Mouse (Mus musculus) neural tube, embryonic 13.5 days (tissue): ENCODE data around the gene Irx6. TPM values are rescaled to one million over a fixed set of nuclear protein-coding genes. Genes with fewer than 3 reads are reported as not detected.

Experiments used
- ATAC-seq: fragments of 200-750 bp; cut with Nextera tagmentation; 2 replicates; pipeline ENCODE4 v1.8.0; 2017; ENCODE audit warnings: low read depth, mild to moderate bottlenecking, moderate TSS enrichment, moderate library complexity
- H3K27ac ChIP-seq: fragments of 300-500 bp; sonication (generic); replicated peaks from 2 replicates; pipeline ENCODE4 v1.5.1; 2015; ENCODE audit warnings: moderate library complexity, mild to moderate bottlenecking, inconsistent platforms
- H3K27me3 ChIP-seq: fragments of 300-500 bp; sonication (generic); 2 replicates; pipeline ENCODE4 v1.6.1; 2015; ENCODE audit warnings: mild to moderate bottlenecking, inconsistent platforms
- H3K36me3 ChIP-seq: fragments of 300-500 bp; sonication (generic); 2 replicates; pipeline ENCODE4 v1.6.1; 2015; ENCODE audit warnings: mild to moderate bottlenecking, inconsistent platforms
- H3K4me1 ChIP-seq: fragments of 300-500 bp; sonication (generic); replicated peaks from 2 replicates; pipeline ENCODE4 v1.6.1; 2015; ENCODE audit warnings: inconsistent platforms
- H3K4me2 ChIP-seq: fragments of 300-500 bp; sonication (generic); 2 replicates; pipeline ENCODE4 v1.6.1; 2015; ENCODE audit warnings: inconsistent platforms, mild to moderate bottlenecking, moderate library complexity
- H3K4me3 ChIP-seq: fragments of 300-500 bp; sonication (generic); 2 replicates; pipeline ENCODE4 v1.5.1; 2015; ENCODE audit warnings: mild to moderate bottlenecking, inconsistent platforms
- H3K9ac ChIP-seq: fragments of 300-500 bp; sonication (generic); 2 replicates; pipeline ENCODE4 v1.6.1; 2015; ENCODE audit warnings: moderate library complexity, mild to moderate bottlenecking, inconsistent platforms
- H3K9me3 ChIP-seq: fragments of 300-500 bp; sonication (generic); 2 replicates; pipeline ENCODE4 v1.6.1; 2016; ENCODE audit warnings: inconsistent platforms
- WGBS: fragments of 180-500 bp; shearing (Covaris S2); methylation state at CpG from one replicate; pipeline ENCODE4 v1.1.7; 2015; 5-methylcytosine and 5-hydroxymethylcytosine counted together
- polyA plus RNA-seq: library from polyadenylated mRNA; unstranded; fragments of >200 nt; fragmentation: Nextera tagmentation; extraction: Ambion mirVana; gene quantifications from 2 replicates; pipeline ENCODE4 v1.2.1, GENCODE M21; 2015

Gene Irx6
- polyA plus RNA-seq, 1 experiment from 2014 or later = 1.1 TPM

DNA sequence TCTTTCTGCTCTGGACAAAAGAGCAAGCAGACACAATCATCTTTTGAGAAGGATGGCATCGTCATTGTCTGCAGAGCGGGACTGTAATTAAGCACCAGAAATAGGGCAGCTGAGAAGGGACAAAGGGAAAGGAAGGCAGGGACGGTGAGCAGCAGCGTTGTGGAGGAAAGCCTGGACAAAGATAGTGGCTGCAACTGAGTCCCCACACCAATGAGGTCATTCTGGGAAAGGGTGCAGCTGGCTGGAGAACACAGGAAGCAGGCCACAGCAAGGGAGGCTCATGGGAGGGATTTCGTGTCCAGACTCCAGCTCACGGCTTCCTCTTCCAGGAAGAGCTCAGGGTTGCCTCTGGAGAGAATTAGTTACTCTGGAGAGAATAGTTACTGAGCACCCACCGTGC is 49.9 kb downstream of the Irx6 start:
- 35% methylated on average over 7 of the region's 7 CpGs for WGBS
- Histone ChIP-seq H3K36me3 (no peaks in the 10 kb centered on the region), H3K27ac (no peak overlapping the region), H3K27me3 (peaks cover 34% of the 10 kb centered on the region), H3K9ac (no peak overlapping the region), H3K4me1 (peaks cover 20% of the 10 kb centered on the region), H3K4me3 (no peak overlapping the region), H3K9me3 (no peaks in the 10 kb centered on the region), H3K4me2 (no peak overlapping the region)
- ATAC-seq = no peak

- Histone ChIP-seq H3K27ac (no peak overlapping the region), H3K27me3 (peaks cover 35% of the 10 kb centered on the region), H3K4me3 (no peak overlapping the region), H3K4me2 (no peak overlapping the region), H3K36me3 (no peaks in the 10 kb centered on the region), H3K9me3 (no peaks in the 10 kb centered on the region), H3K4me1 (peaks cover 20% of the 10 kb centered on the region), H3K9ac (no peak overlapping the region)
- no peak for ATAC-seq
- WGBS = 65% methylated on average over 8 of the region's 8 CpGs
These were observed 50.3 kb downstream of the Irx6 start for GRCm38 (mm10) chr8:92724359-92724758.

Other genes with a start within 250 kb of the Irx6 start
- gene Mmp2, start 153.0 kb downstream of the Irx6 start, polyA plus RNA-seq = 42.9 and 52.8 TPM in 2 replicates
- gene Lpcat2, start 181.1 kb downstream of the Irx6 start, polyA plus RNA-seq = 11.3 and 13.9 TPM in 2 replicates
- 0.27 and 0.91 TPM in 2 replicates for gene Capns2, start 227.1 kb downstream of the Irx6 start, polyA plus RNA-seq